Mouse (Mus musculus) intestine, postnatal 0 days (tissue): ENCODE results near the gene Bpifb9b. TPM values are rescaled to one million over a fixed set of nuclear protein-coding genes. Genes with fewer than 3 reads are reported as not detected.
"Not testable (repeated sequence)": the region's sequence is repeated elsewhere in the genome, so short reads cannot be mapped to it uniquely, and the experiment has no call there.

ENCODE experiments used
- ATAC-seq: fragments of 200-750 bp; cut with Nextera tagmentation; 2 replicates; pipeline ENCODE4 v1.8.0; 2017; ENCODE audit warnings: mild to moderate bottlenecking, moderate TSS enrichment, moderate library complexity
- H3K27ac ChIP-seq: fragments of 300-500 bp; sonication (generic); 2 replicates; pipeline ENCODE4 v1.5.1; 2014; ENCODE audit warnings: mild to moderate bottlenecking, low read depth, low read length, moderate library complexity
- H3K27me3 ChIP-seq: fragments of 300-500 bp; sonication (generic); replicated peaks from 2 replicates; pipeline ENCODE4 v1.6.1; 2014; ENCODE audit warnings: low read length, mixed read lengths; ENCODE audit not compliant: control insufficient read depth, insufficient read depth
- H3K36me3 ChIP-seq: fragments of 300-500 bp; sonication (generic); 2 replicates; pipeline ENCODE4 v1.6.1; 2014; ENCODE audit warnings: mild to moderate bottlenecking, moderate library complexity; ENCODE audit not compliant: control insufficient read depth, insufficient read depth
- H3K4me1 ChIP-seq: fragments of 300-500 bp; sonication (generic); replicated peaks from 2 replicates; pipeline ENCODE4 v1.6.1; 2014; ENCODE audit warnings: antibody characterized with exemption, low read length, mixed read lengths; ENCODE audit not compliant: control insufficient read depth, insufficient read depth
- H3K4me2 ChIP-seq: fragments of 300-500 bp; sonication (generic); replicated peaks from 2 replicates; pipeline ENCODE4 v1.6.1; 2014; ENCODE audit warnings: low read depth, mild to moderate bottlenecking, moderate library complexity
- H3K4me3 ChIP-seq: fragments of 300-500 bp; sonication (generic); 2 replicates; pipeline ENCODE4 v1.5.1; 2014; ENCODE audit warnings: low read depth, low read length
- H3K9ac ChIP-seq: fragments of 300-500 bp; sonication (generic); 2 replicates; pipeline ENCODE4 v1.6.1; 2014; ENCODE audit warnings: mild to moderate bottlenecking, low read depth, low read length
- H3K9me3 ChIP-seq: fragments of 300-500 bp; sonication (generic); 2 replicates; pipeline ENCODE4 v1.6.1; 2016; ENCODE audit warnings: mixed run types; ENCODE audit not compliant: control insufficient read depth
- CTCF ChIP-seq: sonication (generic); IDR thresholded peaks from 2 replicates; pipeline ENCODE4 v1.5.1; 2016; ENCODE audit warnings: low read depth, mild to moderate bottlenecking, control low read depth, antibody characterized with exemption, moderate library complexity
- WGBS: fragments of 180-500 bp; shearing (Covaris S2); extraction: QIAGEN DNeasy Blood & Tissue Kit; methylation state at CpG from one replicate; pipeline ENCODE4 v1.1.7; 2014; 5-methylcytosine and 5-hydroxymethylcytosine counted together
- polyA plus RNA-seq: library from polyadenylated mRNA; unstranded; fragments of >200 nt; fragmentation: Nextera tagmentation; extraction: Ambion mirVana; gene quantifications from 2 replicates; pipeline ENCODE4 v1.2.1, GENCODE M21; 2015

Gene Bpifb9b
- polyA plus RNA-seq, result not detected in 2 replicates

DNA sequence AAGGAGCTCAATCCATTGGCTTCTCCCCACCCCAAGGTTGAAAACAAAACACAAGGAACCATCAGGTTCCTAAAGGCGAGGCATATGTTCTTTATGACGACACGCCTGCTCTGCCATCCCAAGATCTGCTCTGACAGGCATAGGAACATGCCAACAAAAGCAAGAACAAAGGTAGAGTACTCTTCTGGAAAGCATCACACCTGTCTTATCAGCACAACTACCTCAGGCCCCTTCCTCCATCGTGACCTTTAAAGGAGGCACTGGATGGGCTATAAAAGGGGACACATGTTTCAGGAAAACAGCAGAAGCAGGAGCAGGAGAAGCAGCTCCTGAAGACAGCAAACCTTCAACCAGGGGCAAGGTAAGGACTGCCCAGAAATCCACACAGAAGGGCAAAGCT, at the start of gene Bpifb9b:
Bpifb9b (plus strand) TSS at position 301 of the 400 bp plus-strand sequence.
- H3K4me2 ChIP-seq, ATAC-seq, H3K36me3 ChIP-seq, H3K4me1 ChIP-seq, H3K9ac ChIP-seq, H3K4me3 ChIP-seq, H3K27me3 ChIP-seq, H3K27ac ChIP-seq, H3K9me3 ChIP-seq: not testable (repeated sequence)
- WGBS, result 81% methylated on average over 4 of the region's 4 CpGs

DNA sequence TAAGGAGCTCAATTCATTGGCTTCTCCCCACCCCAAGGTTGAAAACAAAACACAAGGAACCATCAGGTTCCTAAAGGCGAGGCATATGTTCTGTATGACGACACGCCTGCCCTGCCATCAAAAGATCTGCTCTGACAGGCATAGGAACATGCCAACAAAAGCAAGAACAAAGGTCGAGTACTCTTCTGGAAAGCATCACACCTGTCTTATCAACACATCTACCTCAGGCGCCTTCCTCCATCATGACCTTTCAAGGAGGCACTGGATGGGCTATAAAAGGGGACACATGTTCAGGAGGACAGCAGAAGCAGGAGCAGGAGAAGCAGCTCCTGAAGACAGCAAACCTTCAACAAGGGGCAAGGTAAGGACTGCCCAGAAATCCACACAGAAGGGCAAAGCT, 49.5 kb upstream of the Bpifb9b start, which contains the start of gene Bpifb9a:
Bpifb9a (plus strand) TSS at position 301 of the 400 bp plus-strand sequence.
- H3K27me3 ChIP-seq, H3K4me1 ChIP-seq, H3K9me3 ChIP-seq, H3K4me3 ChIP-seq, H3K27ac ChIP-seq, H3K4me2 ChIP-seq, ATAC-seq, H3K9ac ChIP-seq, H3K36me3 ChIP-seq: not testable (repeated sequence)
- 69% methylated on average over 5 of the region's 5 CpGs for WGBS

- not testable (repeated sequence) for H3K36me3 ChIP-seq, H3K9ac ChIP-seq, H3K4me2 ChIP-seq, H3K9me3 ChIP-seq, H3K4me1 ChIP-seq, H3K27ac ChIP-seq, ATAC-seq, H3K4me3 ChIP-seq, H3K27me3 ChIP-seq
- WGBS, result 89% methylated on average over 3 of the region's 3 CpGs
Measured at GRCm38 (mm10) chr2:154264397-154264796, 42.6 kb upstream of the Bpifb9b start.

DNA sequence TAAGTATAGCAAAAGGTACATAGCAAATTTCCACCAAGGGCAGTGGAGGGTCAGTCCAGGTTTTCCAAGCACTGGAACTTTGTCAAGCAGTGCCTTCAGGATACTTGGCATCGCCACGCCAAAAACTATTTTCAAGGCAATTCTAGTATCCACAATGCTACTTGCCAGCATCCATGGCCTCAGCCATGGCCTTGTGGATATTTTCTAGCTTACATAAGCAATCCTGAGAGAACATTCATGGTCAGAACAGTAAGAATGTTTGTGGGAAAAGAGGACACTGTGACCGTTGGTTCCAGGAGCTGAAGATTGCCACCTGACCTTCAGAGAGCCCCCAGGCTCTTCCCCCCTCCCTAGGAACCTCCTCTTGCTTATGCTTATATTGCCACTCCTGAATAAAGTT, 15.2 kb upstream of the Bpifb9b start:
- H3K9me3 ChIP-seq, H3K4me1 ChIP-seq, H3K4me3 ChIP-seq, H3K27me3 ChIP-seq, H3K36me3 ChIP-seq, H3K27ac ChIP-seq, ATAC-seq, H3K4me2 ChIP-seq, H3K9ac ChIP-seq: not testable (repeated sequence)
- WGBS, result 79% methylated on average over 3 of the region's 3 CpGs

DNA sequence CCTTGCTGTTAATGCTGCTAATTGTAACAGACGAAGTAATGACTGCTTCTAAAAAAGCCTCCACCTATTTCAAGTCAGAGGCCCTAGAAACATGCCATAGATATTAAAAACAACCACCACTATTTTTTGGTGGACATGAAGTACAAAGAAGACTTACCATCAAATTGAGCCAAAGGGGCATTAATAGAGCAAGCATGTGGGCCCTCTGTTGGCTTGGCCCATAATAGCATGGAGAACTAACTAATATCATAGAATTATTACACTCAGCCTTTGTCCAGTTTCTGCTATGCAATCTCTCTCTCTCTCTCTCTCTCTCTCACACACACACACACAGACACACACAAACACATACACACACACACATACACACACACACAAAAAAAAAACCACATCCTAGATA, 14.2 kb upstream of the Bpifb9b start:
- H3K9ac ChIP-seq, result no peak overlapping the region
- peak; percentile 16; the same call in 1 of the 2 replicates for TF ChIP-seq CTCF
- no peaks in the 10 kb centered on the region for H3K9me3 ChIP-seq
- H3K27ac ChIP-seq, result no peak overlapping the region
- no peak for ATAC-seq
- no peaks in the 10 kb centered on the region for H3K36me3 ChIP-seq
- no peak overlapping the region for H3K4me2 ChIP-seq
- 93% methylated on average over 1 of the region's 1 CpGs for WGBS
- H3K27me3 ChIP-seq, result no peaks in the 10 kb centered on the region
- no peaks in the 10 kb centered on the region for H3K4me1 ChIP-seq
- H3K4me3 ChIP-seq, result no peak overlapping the region

DNA sequence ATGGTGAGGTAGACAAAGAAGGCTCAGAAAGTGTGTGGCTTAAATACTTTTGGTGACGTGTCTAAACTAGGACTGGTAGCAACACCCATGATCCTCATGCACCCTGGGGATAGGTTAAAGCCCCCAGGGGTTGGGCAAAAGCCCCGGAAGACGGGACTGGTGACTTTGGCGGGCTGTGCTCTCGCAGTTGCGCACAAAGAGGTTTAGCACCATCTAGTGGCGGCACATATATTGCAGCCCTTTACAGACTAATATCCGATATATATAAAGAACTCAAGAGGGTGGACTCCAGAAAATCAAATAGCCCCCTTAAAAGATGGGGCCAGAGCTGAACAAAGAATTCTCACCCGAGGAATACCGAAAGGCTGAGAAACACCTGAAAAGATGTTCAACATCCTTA, 12.3 kb upstream of the Bpifb9b start:
- not testable (repeated sequence) for H3K9ac ChIP-seq, H3K36me3 ChIP-seq, ATAC-seq, H3K9me3 ChIP-seq, H3K4me3 ChIP-seq, H3K27me3 ChIP-seq, H3K4me1 ChIP-seq, H3K27ac ChIP-seq
- 1% methylated on average over 10 of the region's 10 CpGs for WGBS
- peak; percentile 71 for TF ChIP-seq CTCF
- H3K4me2 ChIP-seq, result peak overlapping the region; percentile 48

DNA sequence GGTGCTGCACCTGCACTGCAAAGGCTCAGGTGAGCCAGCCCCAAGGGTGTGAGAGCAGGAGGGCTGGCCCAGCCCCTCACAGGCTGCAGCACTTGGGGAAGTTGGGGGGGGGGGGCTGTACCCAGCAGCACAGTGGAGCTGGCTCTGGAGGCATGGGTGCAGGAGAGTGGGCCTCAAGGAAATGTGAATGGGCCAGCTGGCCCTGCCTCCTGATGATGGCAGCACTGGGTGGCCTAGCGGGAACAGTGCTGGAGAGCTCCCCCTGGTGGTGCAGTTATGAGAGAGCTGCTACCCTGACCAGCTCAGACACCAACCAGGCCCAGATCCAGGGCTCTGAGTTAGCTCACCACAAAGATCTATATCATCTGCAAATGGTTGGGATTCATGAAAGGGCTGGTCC, 6.5 kb upstream of the Bpifb9b start:
- H3K9ac ChIP-seq, result no peak overlapping the region
- no peaks in the 10 kb centered on the region for H3K4me1 ChIP-seq
- H3K27me3 ChIP-seq, result no peaks in the 10 kb centered on the region
- H3K9me3 ChIP-seq, result no peaks in the 10 kb centered on the region
- no peak overlapping the region for H3K4me3 ChIP-seq
- H3K4me2 ChIP-seq, result no peak overlapping the region
- peak; percentile 43; the same call in 1 of the 2 replicates for ATAC-seq
- WGBS, result 0% methylated on average over 1 of the region's 1 CpGs
- no peaks in the 10 kb centered on the region for H3K36me3 ChIP-seq
- peak; percentile 93 for TF ChIP-seq CTCF
- H3K27ac ChIP-seq, result no peak overlapping the region
